In genomic region chr2:172076295-172076694, GRCm38 (mm10) we compare ENCODE assay signal across 23 mouse cellular contexts. TPM values are rescaled to one million over a fixed set of nuclear protein-coding genes. Genes with fewer than 3 reads are reported as not detected.
DNase-seq lines count a peak whose midpoint lies in the region; ATAC-seq lines count a peak whose summit lies in the region.
"Had no signal": no experiment of that assay in that cellular context is flagged by ENCODE, and none has a peak within 500 bp of the region (broad histone marks: within the 10 kb centered on the region; RNA-seq: fewer than 3 reads in every experiment).

No protein-coding gene starts in this region.

- H3K27ac ChIP-seq in midbrain, embryonic 11.5 days (ENCODE audit: low read depth, low read length): no peak overlapping the region
- H3K27ac ChIP-seq in midbrain, embryonic 16.5 days (ENCODE audit: low read length): no peak overlapping the region

- peak; percentile 78 for ATAC-seq in frontal cortex, adult (ENCODE audit: low TSS enrichment)
- no peak for ATAC-seq in midbrain, embryonic 11.5 days (ENCODE audit: low FRiP score)
- ATAC-seq in midbrain, embryonic 16.5 days: no peak
- ATAC-seq: activated CD4-positive, CD25-positive, alpha-beta regulatory T cell, adult 4 months; CD4-positive, CD25-positive, alpha-beta regulatory T cell, adult 4 months; Patski had no signal

- no peaks in the 10 kb centered on the region for H3K4me1 ChIP-seq in midbrain, embryonic 11.5 days (ENCODE audit: control insufficient read depth, insufficient read depth, low read length)
- H3K4me1 ChIP-seq in midbrain, embryonic 16.5 days (ENCODE audit: control insufficient read depth, insufficient read depth, low read length): no peaks in the 10 kb centered on the region

- no peak for DNase-seq in frontal cortex, postnatal 25 days (ENCODE audit: low spot score in 2 of 2)
- peak; percentile 56 for DNase-seq in midbrain, embryonic 11.5 days (ENCODE audit: low spot score, missing footprints)
- peak; percentile 30 for DNase-seq in brain, adult 2 months (ENCODE audit: low read depth, low spot score)
- DNase-seq in urinary bladder, postnatal 25 days (ENCODE audit: low spot score): no peak
- DNase-seq: adrenal gland, adult 2 months; adrenal gland, adult 8-10 months; adrenal gland, postnatal 10 days; adrenal gland, postnatal 14 days; adrenal gland, postnatal 25 days; adrenal gland, postnatal 36 days; B cell, adult 2 months; cerebellum, adult 11 months; cerebellum, adult 11-12 months; cerebellum, adult 18-20 months; cerebellum, adult 2 months had no signal

- no peaks in the 10 kb centered on the region for H3K27me3 ChIP-seq in midbrain, embryonic 11.5 days (ENCODE audit: control insufficient read depth, insufficient read depth, low read length)
- H3K27me3 ChIP-seq in midbrain, embryonic 16.5 days (ENCODE audit: control insufficient read depth, insufficient read depth, low read depth, low read length): no peaks in the 10 kb centered on the region
- H3K27me3 ChIP-seq: CH12.LX, Patski had no signal

- H3K4me3 ChIP-seq in midbrain, embryonic 11.5 days (ENCODE audit: low read depth, low read length): no peak overlapping the region
- no peak overlapping the region for H3K4me3 ChIP-seq in midbrain, embryonic 16.5 days (ENCODE audit: low read depth, low read length)

- no peaks in the 10 kb centered on the region for H3K36me3 ChIP-seq in midbrain, embryonic 11.5 days (ENCODE audit: control insufficient read depth, insufficient read depth, low read length)
- H3K36me3 ChIP-seq in midbrain, embryonic 16.5 days (ENCODE audit: control insufficient read depth, insufficient read depth, low read length): no peaks in the 10 kb centered on the region
- H3K36me3 ChIP-seq: G1E had no signal

- no peak overlapping the region for H3K4me2 ChIP-seq in midbrain, embryonic 11.5 days
- H3K4me2 ChIP-seq in midbrain, embryonic 16.5 days (ENCODE audit: low read length): no peak overlapping the region

- H3K9ac ChIP-seq in midbrain, embryonic 11.5 days (ENCODE audit: low read length): no peak overlapping the region
- H3K9ac ChIP-seq in midbrain, embryonic 16.5 days (ENCODE audit: low read depth, low read length): no peak overlapping the region

- WGBS in midbrain, embryonic 11.5 days: 92% methylated on average over 5 of the region's 5 CpGs
- WGBS in midbrain, embryonic 16.5 days: 89% methylated on average over 5 of the region's 5 CpGs

- H3K9me3 ChIP-seq in midbrain, embryonic 11.5 days (ENCODE audit: control insufficient read depth, low read length): no peaks in the 10 kb centered on the region
- H3K9me3 ChIP-seq in midbrain, embryonic 16.5 days (replicated peaks; ENCODE audit: control insufficient read depth, low read length, poor library complexity, severe bottlenecking): no peaks in the 10 kb centered on the region

RNA-seq across cellular contexts. Expression of gene Cbln4, which starts 33.0 kb away (rescaled TPM):
- polyA plus RNA-seq in midbrain, embryonic 11.5 days (2014; fragmentation: Nextera tagmentation; extraction: Ambion mirVana): 0.80 and 1.2 TPM in 2 replicates
- polyA plus RNA-seq in midbrain, embryonic 16.5 days (2015; fragmentation: Nextera tagmentation; extraction: Ambion mirVana): 49.8 and 64.9 TPM in 2 replicates
- polyA plus RNA-seq: activated CD4-positive, CD25-positive, alpha-beta regulatory T cell, adult 4 months; adrenal gland, adult 2 months; C2C12; G1E; Patski had no signal

Comparison
In these comparisons a context has a peak if more than half of its experiments do, and no peak if none do; other contexts are left out.
1. RNA of gene Cbln4, which starts 33.0 kb away (polyA plus RNA-seq): 49.8 to 64.9 TPM in midbrain, embryonic 16.5 days; 0.80 to 1.2 TPM in midbrain, embryonic 11.5 days; every median in the first group is over 10 times any median in the second.
2. DNase-seq: peak in midbrain, embryonic 11.5 days (single experiment) and brain, adult 2 months (single experiment); none in frontal cortex, postnatal 25 days (0 of 2) and urinary bladder, postnatal 25 days (single experiment).